Mouse (Mus musculus): Measurements from ENCODE around the gene Radil. TPM values are rescaled to one million over a fixed set of nuclear protein-coding genes. Genes with fewer than 3 reads are reported as not detected.

Radil gene
- total and polyA plus RNA-seq, 3 experiments = not detected

DNA sequence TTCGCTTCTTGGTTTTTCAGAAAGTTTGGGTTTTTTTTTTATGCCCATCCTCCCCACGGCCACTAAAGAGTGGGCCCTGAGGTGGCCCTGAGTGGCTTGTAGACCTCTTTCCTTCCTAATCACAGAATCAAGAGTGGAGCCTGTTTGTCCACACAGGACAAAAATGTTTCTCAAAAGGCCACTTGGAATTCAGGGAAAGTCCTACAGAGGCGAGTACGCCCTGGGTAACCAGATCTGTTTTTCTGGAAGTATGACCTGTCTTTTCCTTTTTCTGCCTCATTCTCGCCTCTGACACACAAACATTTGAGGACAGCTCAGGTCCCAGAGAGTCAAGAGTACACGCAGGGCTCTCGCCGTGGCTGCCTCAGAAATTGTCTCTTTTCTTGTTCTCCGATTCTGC, 1.5 kb downstream of the Radil start:
- no peak overlapping the region for H3K27ac ChIP-seq (ENCODE audit: insufficient read depth, low read depth)
- no peak overlapping the region for H3K9ac ChIP-seq (ENCODE audit: insufficient read depth, low read depth)
- H3K9me3 ChIP-seq (replicated peaks; ENCODE audit: low read length) = peaks cover 10% of the 10 kb centered on the region
- in situ Hi-C loops (cut with MboI; ENCODE audit: low pct_ligation_motif_present, low pct_unique_long_range_greater_than_20kb, low sequenced_read_pairs) = no loop called here
- TF ChIP-seq POLR2A (IDR thresholded peaks at IDR 0.05; ENCODE audit: low read depth, low read length) (no peak), JUN (IDR thresholded peaks at IDR 0.05; ENCODE audit: insufficient read depth, low read depth, low read length) (no peak), RAD21 (IDR thresholded peaks at IDR 0.05; ENCODE audit: low read depth, low read length) (no peak), MAZ (IDR thresholded peaks at IDR 0.05; ENCODE audit: low read depth, low read length) (no peak), CHD1 (IDR thresholded peaks at IDR 0.05; ENCODE audit: low read depth, low read length) (no peak), TCF12 (IDR thresholded peaks at IDR 0.05; ENCODE audit: low read depth, low read length) (no peak), JUND (conservative IDR thresholded peaks at IDR 0.05; ENCODE audit: low read depth, low read length) (no peak), KAT2A (IDR thresholded peaks at IDR 0.05; ENCODE audit: insufficient replicate concordance, low read length) (no peak), ZMIZ1 (IDR thresholded peaks at IDR 0.05; ENCODE audit: low read depth, low read length) (no peak), E2F4 (IDR thresholded peaks at IDR 0.05; ENCODE audit: insufficient replicate concordance, low read depth, low read length) (no peak), IRF4 (IDR thresholded peaks at IDR 0.05; ENCODE audit: low read depth, low read length) (no peak), MAX (IDR thresholded peaks at IDR 0.05; ENCODE audit: low read length) (no peak), ZNF384 (IDR thresholded peaks at IDR 0.05; ENCODE audit: low read depth, low read length) (no peak), UBTF (IDR thresholded peaks at IDR 0.05; ENCODE audit: low read depth, low read length) (no peak), MAFK (IDR thresholded peaks at IDR 0.05; ENCODE audit: insufficient replicate concordance, low read length) (no peak), SMC3 (IDR thresholded peaks at IDR 0.05; ENCODE audit: low read depth, low read length) (no peak), GABPA (IDR thresholded peaks at IDR 0.05; ENCODE audit: insufficient replicate concordance, low read depth, low read length) (no peak)
- H3K4me1 ChIP-seq (ENCODE audit: control insufficient read depth in 1 of 2, insufficient read depth in 2 of 2) = no peaks in the 10 kb centered on the region
- no peak overlapping the region for H3K4me3 ChIP-seq (replicated peaks in 1 of 3; ENCODE audit: low read depth in 2 of 3, low read length in 2 of 3, poor library complexity in 1 of 3)
- dilution Hi-C loops (cut with MboI; ENCODE audit: extremely low pct_ligation_motif_present, extremely low pct_unique_long_range_greater_than_20kb, low sequenced_read_pairs) = no loop called here
- no peaks in the 10 kb centered on the region for H3K27me3 ChIP-seq (replicated peaks)
- no peaks in the 10 kb centered on the region for H3K36me3 ChIP-seq (replicated peaks in 1 of 2; ENCODE audit: control insufficient read depth in 1 of 2, insufficient read depth in 1 of 2, low read length in 1 of 2)
- no peaks in the 10 kb centered on the region for H3K79me2 ChIP-seq (replicated peaks; ENCODE audit: control insufficient read depth, extremely low read depth, insufficient read depth, poor library complexity, severe bottlenecking)
- H3K4me2 ChIP-seq (ENCODE audit: insufficient read depth, low read depth, poor library complexity, severe bottlenecking) = no peak overlapping the region
- no peak for DNase-seq (ENCODE audit: extremely low read depth)

DNA sequence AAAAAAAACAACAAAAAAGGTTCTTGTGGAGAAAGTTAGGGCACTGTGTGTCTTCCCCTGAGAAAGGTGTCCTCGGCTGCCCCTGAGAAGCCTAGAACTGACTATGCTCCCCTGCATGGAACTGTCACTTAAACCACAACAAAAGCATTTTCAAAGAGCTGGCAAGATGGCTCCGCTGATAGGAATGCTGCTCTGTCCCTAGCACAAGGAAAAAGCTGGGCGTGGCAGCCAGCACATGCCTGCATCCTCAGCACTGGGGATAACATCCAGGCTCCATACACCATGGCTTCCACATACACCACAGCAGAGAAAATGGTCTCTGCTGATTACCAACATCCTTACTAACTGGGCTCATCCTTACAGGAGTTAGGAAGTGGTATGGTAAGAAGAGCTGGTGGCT, 3.8 kb downstream of the Radil start:
- no peak for DNase-seq (ENCODE audit: extremely low read depth)
- no peak overlapping the region for H3K9ac ChIP-seq (ENCODE audit: insufficient read depth, low read depth)
- H3K36me3 ChIP-seq (replicated peaks in 1 of 2; ENCODE audit: control insufficient read depth in 1 of 2, insufficient read depth in 1 of 2, low read length in 1 of 2) = no peaks in the 10 kb centered on the region
- no peak overlapping the region for H3K4me2 ChIP-seq (ENCODE audit: insufficient read depth, low read depth, poor library complexity, severe bottlenecking)
- peaks cover 10% of the 10 kb centered on the region for H3K9me3 ChIP-seq (replicated peaks; ENCODE audit: low read length)
- in situ Hi-C loops (cut with MboI; ENCODE audit: low pct_ligation_motif_present, low pct_unique_long_range_greater_than_20kb, low sequenced_read_pairs) (no loop called here), dilution Hi-C loops (cut with MboI; ENCODE audit: extremely low pct_ligation_motif_present, extremely low pct_unique_long_range_greater_than_20kb, low sequenced_read_pairs) (no loop called here)
- no peaks in the 10 kb centered on the region for H3K27me3 ChIP-seq (replicated peaks)
- no peak overlapping the region for H3K4me3 ChIP-seq (replicated peaks in 1 of 3; ENCODE audit: low read depth in 2 of 3, low read length in 2 of 3, poor library complexity in 1 of 3)
- no peaks in the 10 kb centered on the region for H3K4me1 ChIP-seq (ENCODE audit: control insufficient read depth in 1 of 2, insufficient read depth in 2 of 2)
- H3K79me2 ChIP-seq (replicated peaks; ENCODE audit: control insufficient read depth, extremely low read depth, insufficient read depth, poor library complexity, severe bottlenecking) = no peaks in the 10 kb centered on the region
- TF ChIP-seq NELFE (IDR thresholded peaks at IDR 0.05; ENCODE audit: low read depth, low read length) = no peak
- H3K27ac ChIP-seq (ENCODE audit: insufficient read depth, low read depth) = no peak overlapping the region
